Mouse (Mus musculus) retina, adult 2 months (tissue): Measurements from ENCODE around the gene Cryzl1.

Experiments used
- DNase-seq: peaks from one replicate; pipeline ENCODE4 v3.0.0-alpha.2; 2012; ENCODE audit warnings: low read depth, low spot score

Cryzl1 gene

GRCm38 (mm10) chr16:91740184-91740917, 11.6 kb upstream of the Cryzl1 start:
- DNase-seq = no peak

- no peak for DNase-seq
These were observed 9.7 kb upstream of the Cryzl1 start for GRCm38 (mm10) chr16:91738505-91738904.

GRCm38 (mm10) chr16:91736046-91736816, 7.5 kb upstream of the Cryzl1 start:
- no peak for DNase-seq

- DNase-seq = no peak
These were observed 6.0 kb upstream of the Cryzl1 start for GRCm38 (mm10) chr16:91734771-91735170.

GRCm38 (mm10) chr16:91732816-91733215, 4.0 kb upstream of the Cryzl1 start:
- DNase-seq = no peak

GRCm38 (mm10) chr16:91730446-91730845, 1.7 kb upstream of the Cryzl1 start:
- no peak for DNase-seq

GRCm38 (mm10) chr16:91729821-91730441, 1.2 kb upstream of the Cryzl1 start:
- DNase-seq = no peak

- DNase-seq = peak; percentile 98
These were observed 299 bp upstream of the Cryzl1 start, which contains the start of gene Itsn1 for GRCm38 (mm10) chr16:91729066-91729482. Gene Itsn1, plus strand, starts transcription at chr16:91729281.

- no peak for DNase-seq
These were observed 1.3 kb downstream of the Cryzl1 start for GRCm38 (mm10) chr16:91727433-91727832.

- no peak for DNase-seq
These were observed 4.5 kb downstream of the Cryzl1 start for GRCm38 (mm10) chr16:91724247-91724646.

GRCm38 (mm10) chr16:91717399-91717798, 11.4 kb downstream of the Cryzl1 start:
- DNase-seq = no peak

GRCm38 (mm10) chr16:91716927-91717349, 11.8 kb downstream of the Cryzl1 start:
- no peak for DNase-seq

- DNase-seq = no peak
These were observed 18.5 kb downstream of the Cryzl1 start for GRCm38 (mm10) chr16:91710241-91710640.

- DNase-seq = no peak
These were observed 24.0 kb downstream of the Cryzl1 start for GRCm38 (mm10) chr16:91704603-91705340.

GRCm38 (mm10) chr16:91702771-91703188, 26.0 kb downstream of the Cryzl1 start:
- DNase-seq = no peak

GRCm38 (mm10) chr16:91701908-91702307, 26.9 kb downstream of the Cryzl1 start:
- DNase-seq = no peak

- no peak for DNase-seq
These were observed 29.8 kb downstream of the Cryzl1 start for GRCm38 (mm10) chr16:91698995-91699394.

- DNase-seq = no peak
These were observed 33.5 kb downstream of the Cryzl1 start for GRCm38 (mm10) chr16:91695108-91695755.

GRCm38 (mm10) chr16:91694455-91695084, 34.2 kb downstream of the Cryzl1 start:
- DNase-seq = peak; percentile 48

GRCm38 (mm10) chr16:91689791-91690190, 39.0 kb downstream of the Cryzl1 start:
- no peak for DNase-seq
